Comparison of ENCODE assay signal across 9 mouse cellular contexts in genomic region chr1:78454659-78455058, GRCm38 (mm10). TPM values are rescaled to one million over a fixed set of nuclear protein-coding genes. Genes with fewer than 3 reads are reported as not detected.
DNase-seq lines count a peak whose midpoint lies in the region; ATAC-seq and TF ChIP-seq lines count a peak whose summit lies in the region.
"Had no signal": no experiment of that assay in that cellular context is flagged by ENCODE, and none has a peak within 500 bp of the region (broad histone marks: within the 10 kb centered on the region; RNA-seq: fewer than 3 reads in every experiment).

No protein-coding gene starts in this region.

- H3K4me2 ChIP-seq in liver, embryonic 14.5 days (ENCODE audit: low read depth) = no peak overlapping the region
- no peak overlapping the region for H3K4me2 ChIP-seq in lung, postnatal 0 days (replicated peaks; ENCODE audit: low read depth, low read length)

- TF ChIP-seq CTCF in liver, embryonic 14.5 days (IDR thresholded peaks at IDR 0.05; ENCODE audit: low read depth) = peak; percentile 59
- TF ChIP-seq CTCF in lung, postnatal 0 days (IDR thresholded peaks at IDR 0.05) = peak; percentile 84
- peak; percentile 48; the same call in 1 of the 2 replicates for TF ChIP-seq CTCF in small intestine, adult 2 months (IDR thresholded peaks at IDR 0.05; ENCODE audit: extremely low read depth, insufficient read length, insufficient replicate concordance, low read depth, low read length)

- no peak for TF ChIP-seq POLR2A in small intestine, adult 2 months (IDR thresholded peaks at IDR 0.05; ENCODE audit: low read depth, low read length)

- H3K9me3 ChIP-seq in liver, embryonic 14.5 days (ENCODE audit: control insufficient read depth, low read length) = no peaks in the 10 kb centered on the region
- H3K9me3 ChIP-seq in lung, postnatal 0 days (ENCODE audit: low read length) = no peaks in the 10 kb centered on the region

- WGBS in liver, embryonic 14.5 days (ENCODE audit: insufficient replicate concordance) = 55% methylated on average over 7 of the region's 7 CpGs
- WGBS in lung, postnatal 0 days = 37% methylated on average over 7 of the region's 7 CpGs
- WGBS in small intestine, adult 2 months = 48% methylated on average over 7 of the region's 7 CpGs

- peak in 1 of 3 experiments; percentile 1 for DNase-seq in liver, embryonic 14.5 days (ENCODE audit: low read depth in 3 of 3, low spot score in 3 of 3)
- no peak for DNase-seq in liver
- peak; percentile 61 for DNase-seq in MN1 (ENCODE audit: low spot score)
- DNase-seq in cerebellum, adult 8-10 months = peak; percentile 30
- peak; percentile 26 to 46 for DNase-seq in heart, postnatal 10 days
- DNase-seq in lung, postnatal 0 days (ENCODE audit: low spot score) = peak; percentile 57

- H3K27ac ChIP-seq in liver, embryonic 14.5 days = no peak overlapping the region
- no peak overlapping the region for H3K27ac ChIP-seq in lung, postnatal 0 days (ENCODE audit: low read length)
- no peak overlapping the region for H3K27ac ChIP-seq in small intestine, adult 2 months (ENCODE audit: insufficient read depth, low read depth, low read length)

- H3K9ac ChIP-seq in liver, embryonic 14.5 days (replicated peaks) = no peak overlapping the region
- H3K9ac ChIP-seq in lung, postnatal 0 days (replicated peaks; ENCODE audit: low read depth) = no peak overlapping the region

- intact Hi-C loops in heart, postnatal 10 days (cut with DNase I) = no loop called here

- no peak for ATAC-seq in liver, embryonic 14.5 days (ENCODE audit: insufficient read depth)
- no peak for ATAC-seq in lung, postnatal 0 days

- H3K4me3 ChIP-seq in liver, embryonic 14.5 days (ENCODE audit: insufficient read depth in 1 of 2, low read depth in 2 of 2, low read length in 2 of 2) = no peak overlapping the region
- H3K4me3 ChIP-seq in lung, postnatal 0 days (ENCODE audit: low read depth, low read length) = no peak overlapping the region
- H3K4me3 ChIP-seq in small intestine, adult 2 months (ENCODE audit: low read depth, low read length) = no peak overlapping the region
- H3K4me3 ChIP-seq: myocyte had no signal

- no peaks in the 10 kb centered on the region for H3K27me3 ChIP-seq in liver, embryonic 14.5 days (ENCODE audit: control insufficient read depth, insufficient read depth, low read length)
- H3K27me3 ChIP-seq in lung, postnatal 0 days (replicated peaks; ENCODE audit: insufficient read depth, low read length) = no peaks in the 10 kb centered on the region
- no peaks in the 10 kb centered on the region for H3K27me3 ChIP-seq in small intestine, adult 2 months (ENCODE audit: control insufficient read depth, insufficient read depth, low read length)

- no peaks in the 10 kb centered on the region for H3K4me1 ChIP-seq in liver, embryonic 14.5 days (replicated peaks; ENCODE audit: control insufficient read depth in 2 of 2, insufficient read depth in 2 of 2, low read length in 1 of 2)
- H3K4me1 ChIP-seq in lung, postnatal 0 days (ENCODE audit: insufficient read depth, low read depth, low read length) = no peaks in the 10 kb centered on the region
- H3K4me1 ChIP-seq in small intestine, adult 2 months (ENCODE audit: control insufficient read depth, insufficient read depth, insufficient read length, low read length) = no peaks in the 10 kb centered on the region

- TF ChIP-seq EP300 in liver, embryonic 14.5 days (IDR thresholded peaks at IDR 0.05; ENCODE audit: low read depth) = no peak
- no peak for TF ChIP-seq EP300 in lung, postnatal 0 days (IDR thresholded peaks at IDR 0.05)

- peaks cover 52% of the 10 kb centered on the region for H3K36me3 ChIP-seq in liver, embryonic 14.5 days (replicated peaks; ENCODE audit: control insufficient read depth, insufficient read depth, low read depth)
- H3K36me3 ChIP-seq in lung, postnatal 0 days (ENCODE audit: insufficient read depth, low read length) = peaks cover 18% of the 10 kb centered on the region; the same call in 1 of the 2 replicates
- H3K36me3 ChIP-seq in small intestine, adult 2 months (ENCODE audit: control insufficient read depth, insufficient read depth, low read length) = peaks cover 60% of the 10 kb centered on the region

RNA-seq across cellular contexts. Expression of gene Farsb, which starts 34.0 kb away (rescaled TPM):
- 33.9 and 38.6 TPM in 2 replicates for polyA plus RNA-seq in liver, embryonic 14.5 days (2012; rRNA removed)
- polyA plus RNA-seq in liver, embryonic 14.5 days (2014; fragmentation: Nextera tagmentation; extraction: Ambion mirVana) = 111 TPM in 2 replicates
- total RNA-seq in heart, postnatal 10 days (2021) = 10 to 100 TPM; 45.7 to 50.4 TPM
- 41.8 and 45.6 TPM in 2 replicates for polyA plus RNA-seq in lung, postnatal 0 days (2015; fragmentation: Nextera tagmentation; extraction: Ambion mirVana)
- 4.8 and 8.1 TPM in 2 replicates for polyA plus RNA-seq in small intestine, adult 2 months (2012; rRNA removed)

RNA-seq across cellular contexts. Expression of gene Mogat1, which starts 56.1 kb away (rescaled TPM):
- 0.08 TPM in 1 of 2 replicates, not detected in the other for polyA plus RNA-seq in liver, embryonic 14.5 days (2012; rRNA removed)
- not detected in 2 replicates for polyA plus RNA-seq in liver, embryonic 14.5 days (2014; fragmentation: Nextera tagmentation; extraction: Ambion mirVana)
- total RNA-seq in heart, postnatal 10 days (2021) = under 1 TPM; 0.24 to 0.50 TPM
- 0.88 and 1.2 TPM in 2 replicates for polyA plus RNA-seq in lung, postnatal 0 days (2015; fragmentation: Nextera tagmentation; extraction: Ambion mirVana)
- 1.7 and 9.1 TPM in 2 replicates for polyA plus RNA-seq in small intestine, adult 2 months (2012; rRNA removed)
- total RNA-seq: heart, postnatal 36 days had no signal
- polyA plus RNA-seq: myocyte had no signal

RNA-seq across cellular contexts. Expression of gene BC035947, which starts 57.3 kb away (rescaled TPM):
- 0.01 TPM in 2 replicates for polyA plus RNA-seq in liver, embryonic 14.5 days (2012; rRNA removed)
- not detected in 2 replicates for polyA plus RNA-seq in liver, embryonic 14.5 days (2014; fragmentation: Nextera tagmentation; extraction: Ambion mirVana)
- total RNA-seq in heart, postnatal 10 days (2021) = not detected
- 0.17 TPM in 1 of 2 replicates, not detected in the other for polyA plus RNA-seq in lung, postnatal 0 days (2015; fragmentation: Nextera tagmentation; extraction: Ambion mirVana)
- polyA plus RNA-seq in small intestine, adult 2 months (2012; rRNA removed) = 0.03 and 2.1 TPM in 2 replicates
- total RNA-seq: heart, postnatal 36 days had no signal
- polyA plus RNA-seq: myocyte had no signal
